Mouse (Mus musculus) megakaryocyte, embryonic 14.5 days (primary cell): ENCODE measurements at regions not wholly inside any gene's neighbourhood (a gene's known extent, or its start where the extent isn't known, plus 50 kb on each side); places are given as distances from the start of the nearest gene placed in this dataset.

ENCODE experiments used
- FLI1 ChIP-seq: IDR thresholded peaks from 2 replicates; pipeline ENCODE4 v1.6.1; 2012; ENCODE audit warnings: low read length, inconsistent platforms, mixed read lengths
- GATA1 ChIP-seq: IDR thresholded peaks from 3 replicates; pipeline ENCODE4 v1.6.1; 2012; ENCODE audit warnings: mixed read lengths, low read length, inconsistent platforms, borderline replicate concordance

DNA sequence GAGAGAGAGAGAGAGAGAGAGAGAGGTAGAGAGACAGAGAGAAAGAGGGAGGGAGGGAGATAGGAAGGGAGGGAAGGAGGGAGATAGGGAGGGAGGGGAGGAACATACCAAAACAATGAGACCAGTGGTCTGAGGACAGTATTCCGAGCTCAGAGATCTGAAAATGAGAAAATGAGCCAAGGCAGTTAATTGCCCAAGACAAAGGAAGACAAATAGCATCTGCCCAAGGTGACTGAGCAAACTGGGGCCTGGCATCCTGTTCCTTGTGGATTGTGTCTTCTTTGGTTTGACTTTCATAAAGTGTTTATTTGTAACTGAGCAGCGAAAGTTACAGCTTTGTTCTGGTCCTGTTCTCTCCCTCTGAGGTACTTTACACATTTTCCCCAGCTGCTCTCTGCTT, 66.2 kb upstream of the Plxna4 start:
- TF ChIP-seq GATA1: no peak
- no peak for TF ChIP-seq FLI1
